12 mouse cellular contexts compared by ENCODE assay signal in the genomic region with DNA sequence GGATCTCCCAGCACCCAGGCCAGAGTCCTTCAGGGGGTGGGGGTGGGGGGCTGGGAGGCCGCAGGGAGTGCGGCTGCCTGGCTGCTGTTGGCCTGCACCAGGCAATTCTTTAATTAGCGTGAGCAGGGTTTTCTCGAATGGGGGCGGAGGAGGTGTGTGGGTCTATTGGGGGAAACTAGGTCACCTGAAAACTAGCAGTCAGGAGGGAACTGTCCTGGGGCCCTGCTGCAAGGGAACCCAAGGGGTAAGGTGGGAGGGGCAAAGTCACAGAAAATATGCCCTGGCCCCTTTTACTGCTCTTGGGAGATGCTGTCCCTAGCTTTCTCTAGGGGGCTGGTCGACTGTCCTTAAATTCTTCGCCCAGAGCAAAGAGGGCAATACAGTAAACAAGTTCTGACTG. TPM values are rescaled to one million over a fixed set of nuclear protein-coding genes. Genes with fewer than 3 reads are reported as not detected.
DNase-seq lines count a peak whose midpoint lies in the region; ATAC-seq and TF ChIP-seq lines count a peak whose summit lies in the region.
"Had no signal": no experiment of that assay in that cellular context is flagged by ENCODE, and none has a peak within 500 bp of the region (broad histone marks: within the 10 kb centered on the region; RNA-seq: fewer than 3 reads in every experiment).

No protein-coding gene starts in this region.

- peak overlapping the region; percentile 71; the same call in 1 of the 2 replicates for H3K27ac ChIP-seq in heart, embryonic 10.5 days
- H3K27ac ChIP-seq in lung, embryonic 15.5 days: peak overlapping the region; percentile 27; the same call in 1 of the 2 replicates
- peak overlapping the region; percentile 79 for H3K27ac ChIP-seq in forebrain, postnatal 0 days (ENCODE audit: low read depth, low read length)
- H3K27ac ChIP-seq: macrophage had no signal

- H3K4me3 ChIP-seq in heart, embryonic 10.5 days: no peak overlapping the region
- H3K4me3 ChIP-seq in lung, embryonic 15.5 days: no peak overlapping the region
- H3K4me3 ChIP-seq in forebrain, postnatal 0 days (ENCODE audit: low read depth, low read length): no peak overlapping the region

- H3K27me3 ChIP-seq in heart, embryonic 10.5 days (ENCODE audit: insufficient read depth, poor library complexity, severe bottlenecking): no peaks in the 10 kb centered on the region
- H3K27me3 ChIP-seq in lung, embryonic 15.5 days: no peaks in the 10 kb centered on the region
- no peaks in the 10 kb centered on the region for H3K27me3 ChIP-seq in forebrain, postnatal 0 days (ENCODE audit: insufficient read depth, low read length)

- H3K4me1 ChIP-seq in heart, embryonic 10.5 days: peaks cover 26% of the 10 kb centered on the region
- peaks cover 21% of the 10 kb centered on the region for H3K4me1 ChIP-seq in lung, embryonic 15.5 days
- peaks cover 17% of the 10 kb centered on the region; the same call in 1 of the 2 replicates for H3K4me1 ChIP-seq in forebrain, postnatal 0 days (ENCODE audit: insufficient read depth)

- intact Hi-C loops in heart, postnatal 14 days (cut with DNase I): no loop called here

- no peaks in the 10 kb centered on the region for H3K9me3 ChIP-seq in heart, embryonic 10.5 days
- no peaks in the 10 kb centered on the region for H3K9me3 ChIP-seq in lung, embryonic 15.5 days
- no peaks in the 10 kb centered on the region for H3K9me3 ChIP-seq in forebrain, postnatal 0 days (ENCODE audit: low read length)

- H3K9ac ChIP-seq in lung, embryonic 15.5 days: no peak overlapping the region
- H3K9ac ChIP-seq in forebrain, postnatal 0 days: no peak overlapping the region

- H3K4me2 ChIP-seq in lung, embryonic 15.5 days: no peak overlapping the region
- no peak overlapping the region for H3K4me2 ChIP-seq in forebrain, postnatal 0 days (ENCODE audit: low read depth)
- H3K4me2 ChIP-seq: liver, embryonic 11.5 days had no signal

- 47% methylated on average over 7 of the region's 7 CpGs for WGBS in heart, embryonic 10.5 days
- 62% methylated on average over 7 of the region's 7 CpGs for WGBS in lung, embryonic 15.5 days
- WGBS in forebrain, postnatal 0 days: 51% methylated on average over 7 of the region's 7 CpGs

- no peak for ATAC-seq in lung, embryonic 15.5 days (ENCODE audit: borderline replicate concordance, extremely low read depth, low FRiP score, low TSS enrichment)
- ATAC-seq in forebrain, postnatal 0 days: no peak

- no peak for DNase-seq in heart, embryonic 10.5 days (ENCODE audit: low spot score)
- DNase-seq in heart, postnatal 14 days: no peak
- no peak for DNase-seq in lung, postnatal 14 days
- DNase-seq in forebrain, postnatal 0 days: no peak
- DNase-seq in thymus, postnatal 14 days: peak; percentile 72
- DNase-seq in lung, postnatal 25 days (ENCODE audit: low spot score): no peak
- no peak for DNase-seq in layer of hippocampus, adult 8-10 months (ENCODE audit: low spot score in 2 of 2)
- DNase-seq: cerebellum, postnatal 36 days; kidney, adult 18-20 months had no signal

- H3K36me3 ChIP-seq in heart, embryonic 10.5 days: no peaks in the 10 kb centered on the region
- H3K36me3 ChIP-seq in lung, embryonic 15.5 days: no peaks in the 10 kb centered on the region
- H3K36me3 ChIP-seq in forebrain, postnatal 0 days (ENCODE audit: insufficient read depth): no peaks in the 10 kb centered on the region

- no peak for TF ChIP-seq CTCF in forebrain, postnatal 0 days (IDR thresholded peaks at IDR 0.05; ENCODE audit: low read depth)

RNA-seq across cellular contexts. Expression of a gene that starts 24.4 kb away (rescaled TPM):
- polyA plus RNA-seq in heart, embryonic 10.5 days (2016; fragmentation: Nextera tagmentation; extraction: Ambion mirVana): 4.1 and 4.7 TPM in 2 replicates
- total RNA-seq in heart, postnatal 14 days (2021): 10 to 100 TPM; 17.0 to 20.2 TPM
- polyA plus RNA-seq in lung, embryonic 15.5 days (2015; fragmentation: Nextera tagmentation; extraction: Ambion mirVana): 16.7 and 20.2 TPM in 2 replicates
- 25.2 and 27.2 TPM in 2 replicates for total RNA-seq in forebrain, postnatal 0 days (2014; rRNA removed)
- polyA plus RNA-seq in forebrain, postnatal 0 days (2015; fragmentation: Nextera tagmentation; extraction: Ambion mirVana): 23.1 and 28.4 TPM in 2 replicates
- 100 to 1,000 TPM; 118 to 142 (median 128) TPM for total RNA-seq in layer of hippocampus, adult 8-10 months (2022)

Comparison
In these comparisons a context has a peak if more than half of its experiments do, and no peak if none do; other contexts are left out.
1. H3K27ac ChIP-seq: peak in every context shown above with its lines; median percentile 79 in forebrain, postnatal 0 days; 71 in heart, embryonic 10.5 days; 27 in lung, embryonic 15.5 days.